Mouse (Mus musculus) CH12.LX (cell line): ENCODE measurements around the gene Prdm2. TPM values are rescaled to one million over a fixed set of nuclear protein-coding genes. Genes with fewer than 3 reads are reported as not detected.

Experiments
- DNase-seq: peaks from one replicate; pipeline ENCODE4 v3.0.0-alpha.2; 2013; ENCODE audit errors: extremely low read depth
- H3K27ac ChIP-seq: 2 replicates; pipeline ENCODE4 v1.5.1; 2012; ENCODE audit warnings: low read depth, mild to moderate bottlenecking, control low read depth, moderate library complexity; ENCODE audit not compliant: insufficient read depth
- H3K27me3 ChIP-seq: replicated peaks from 2 replicates; pipeline ENCODE3; 2012; ENCODE audit warnings: inconsistent platforms
- H3K36me3 ChIP-seq, 2 experiments: replicated peaks in 1 of 2; 2 replicates each; pipeline versions ENCODE3 to v1.6.1; 2012; ENCODE audit warnings: inconsistent platforms in 1 of 2, low read length in 1 of 2, mild to moderate bottlenecking in 1 of 2, mixed read lengths in 1 of 2, moderate library complexity in 1 of 2; ENCODE audit not compliant: control insufficient read depth in 1 of 2, insufficient read depth in 1 of 2
- H3K4me1 ChIP-seq, 2 experiments: 2 replicates each; pipeline ENCODE4 v1.6.1; 2012; ENCODE audit warnings: inconsistent platforms in 1 of 2, moderate library complexity in 1 of 2; ENCODE audit not compliant: insufficient read depth in 2 of 2, control insufficient read depth in 1 of 2
- H3K4me2 ChIP-seq: 2 replicates; pipeline ENCODE4 v1.6.1; 2012; ENCODE audit warnings: low read depth, mild to moderate bottlenecking, control low read depth; ENCODE audit not compliant: poor library complexity, insufficient read depth, severe bottlenecking
- H3K4me3 ChIP-seq, 3 experiments: fragments of 150-350 bp in 1 of 3; sonication (generic) in 1 of 3; replicated peaks in 1 of 3; 2 replicates each; pipeline versions ENCODE3 to v1.5.1; 2011 to 2012; ENCODE audit warnings: low read depth in 2 of 3, low read length in 2 of 3, mild to moderate bottlenecking in 2 of 3, moderate library complexity in 2 of 3, control low read depth in 1 of 3, improper control_type of control experiment in 1 of 3, inconsistent platforms in 1 of 3, mixed read lengths in 1 of 3; ENCODE audit not compliant: poor library complexity in 1 of 3
- H3K79me2 ChIP-seq: replicated peaks from 2 replicates; pipeline ENCODE4 v1.6.1; 2012; ENCODE audit warnings: mild to moderate bottlenecking, moderate library complexity; ENCODE audit not compliant: control insufficient read depth, poor library complexity, insufficient read depth, severe bottlenecking; ENCODE audit errors: extremely low read depth
- H3K9ac ChIP-seq: 2 replicates; pipeline ENCODE4 v1.6.1; 2012; ENCODE audit warnings: low read depth, mild to moderate bottlenecking, control low read depth, moderate library complexity; ENCODE audit not compliant: insufficient read depth
- H3K9me3 ChIP-seq: replicated peaks from 2 replicates; pipeline ENCODE3; 2012; ENCODE audit warnings: low read length, inconsistent platforms, mixed read lengths
- BHLHE40 ChIP-seq: IDR thresholded peaks from 2 replicates; pipeline ENCODE4 v1.6.1; 2011; ENCODE audit warnings: mild to moderate bottlenecking, low read depth, low read length, improper control_type of control experiment
- ELF1 ChIP-seq: IDR thresholded peaks from 2 replicates; pipeline ENCODE4 v1.6.1; 2014; ENCODE audit warnings: low read depth, mild to moderate bottlenecking, inconsistent platforms, low read length, improper control_type of control experiment
- EP300 ChIP-seq: IDR thresholded peaks from 2 replicates; pipeline ENCODE4 v1.6.1; 2011; ENCODE audit warnings: low read length, improper control_type of control experiment
- ETS1 ChIP-seq: conservative IDR thresholded peaks from 2 replicates; pipeline ENCODE4 v1.6.1; 2012; ENCODE audit warnings: low read depth, mild to moderate bottlenecking, inconsistent platforms, low read length, improper control_type of control experiment, moderate library complexity
- JUND ChIP-seq: conservative IDR thresholded peaks from 2 replicates; pipeline ENCODE4 v1.6.1; 2011; ENCODE audit warnings: low read depth, low read length, improper control_type of control experiment
- KAT2A ChIP-seq: IDR thresholded peaks from 2 replicates; pipeline ENCODE4 v1.6.1; 2012; ENCODE audit warnings: low read length, improper control_type of control experiment, inconsistent platforms; ENCODE audit not compliant: insufficient replicate concordance
- MAFK ChIP-seq: IDR thresholded peaks from 2 replicates; pipeline ENCODE4 v1.6.1; 2011; ENCODE audit warnings: low read length, improper control_type of control experiment; ENCODE audit not compliant: insufficient replicate concordance
- MXI1 ChIP-seq: IDR thresholded peaks from 2 replicates; pipeline ENCODE4 v1.6.1; 2011; ENCODE audit warnings: mild to moderate bottlenecking, low read depth, low read length, improper control_type of control experiment
- MYC ChIP-seq: IDR thresholded peaks from 2 replicates; pipeline ENCODE4 v1.6.1; 2011; ENCODE audit warnings: low read depth, mild to moderate bottlenecking, improper control_type of control experiment, low read length
- NRF1 ChIP-seq: IDR thresholded peaks from 2 replicates; pipeline ENCODE4 v1.6.1; 2014; ENCODE audit warnings: low read depth, mild to moderate bottlenecking, inconsistent platforms, low read length, improper control_type of control experiment, moderate library complexity
- PAX5 ChIP-seq: IDR thresholded peaks from 2 replicates; pipeline ENCODE4 v1.6.1; 2012; ENCODE audit warnings: low read length, inconsistent platforms, mixed read lengths
- POLR2A ChIP-seq: IDR thresholded peaks from 2 replicates; pipeline ENCODE4 v1.6.1; 2011; ENCODE audit warnings: low read depth, mild to moderate bottlenecking, improper control_type of control experiment, low read length
- RAD21 ChIP-seq: IDR thresholded peaks from 2 replicates; pipeline ENCODE4 v1.6.1; 2011; ENCODE audit warnings: low read depth, mild to moderate bottlenecking, low read length, improper control_type of control experiment, moderate library complexity
- RCOR1 ChIP-seq: conservative IDR thresholded peaks from 2 replicates; pipeline ENCODE4 v1.6.1; 2012; ENCODE audit warnings: low read depth, mild to moderate bottlenecking, inconsistent platforms, low read length, improper control_type of control experiment
- UBTF ChIP-seq: IDR thresholded peaks from 2 replicates; pipeline ENCODE4 v1.6.1; 2012; ENCODE audit warnings: low read depth, mild to moderate bottlenecking, inconsistent platforms, low read length, improper control_type of control experiment, moderate library complexity
- USF1 ChIP-seq: IDR thresholded peaks from 2 replicates; pipeline ENCODE4 v1.6.1; 2014; ENCODE audit warnings: low read depth, mild to moderate bottlenecking, inconsistent platforms, low read length, improper control_type of control experiment
- USF2 ChIP-seq: conservative IDR thresholded peaks from 2 replicates; pipeline ENCODE4 v1.6.1; 2011; ENCODE audit warnings: low read depth, low read length, improper control_type of control experiment
- ZC3H11A ChIP-seq: IDR thresholded peaks from 2 replicates; pipeline ENCODE4 v1.6.1; 2012; ENCODE audit warnings: low read depth, mild to moderate bottlenecking, inconsistent platforms, low read length, improper control_type of control experiment
- dilution Hi-C: fragments of 300-500 bp; cut with MboI; formaldehyde crosslinking; loops from 2 replicates; pipeline ENCODE4 v1.14.3; 2020; ENCODE audit warnings: low sequenced_read_pairs; ENCODE audit not compliant: extremely low pct_unique_long_range_greater_than_20kb, extremely low pct_ligation_motif_present
- in situ Hi-C: fragments of 300-500 bp; cut with MboI; formaldehyde crosslinking; loops from 3 replicates; pipeline ENCODE4 v1.14.3; 2019; ENCODE audit warnings: low sequenced_read_pairs, low pct_ligation_motif_present, low pct_unique_long_range_greater_than_20kb, mixed read lengths
- polyA plus RNA-seq: library from polyadenylated mRNA; unstranded; fragments of >175 nt; gene quantifications from 2 replicates; pipeline ENCODE4 v1.2.1, GENCODE M21; 2012; ENCODE audit warnings: low read depth; ENCODE audit not compliant: insufficient read length
- total RNA-seq, 2 experiments: library from RNA; depleted of rRNA; stranded (reverse); fragments of 300-350 nt in 1 of 2; fragments of >200 nt in 1 of 2; gene quantifications; 2 replicates each; pipeline ENCODE4 v1.2.3; 2012 to 2014

Gene Prdm2
- total and polyA plus RNA-seq, 3 experiments, result 3.8 to 16.1 (median 7.1) TPM

- Histone ChIP-seq H3K9me3 (peaks cover 6% of the 10 kb centered on the region), H3K36me3 (no peaks in the 10 kb centered on the region)
- DNase-seq, result no peak
- TF ChIP-seq NRF1 (no peak), UBTF (no peak), ETS1 (no peak), JUND (no peak), KAT2A (no peak), MAFK (no peak), USF2 (no peak), EP300 (no peak), PAX5 (no peak), RAD21 (no peak), ZC3H11A (no peak), MXI1 (no peak), BHLHE40 (no peak), RCOR1 (no peak), POLR2A (no peak), ELF1 (no peak)
- TF ChIP-seq, all 38 proteins: peak for 0
- H3K79me2 ChIP-seq, result no peaks in the 10 kb centered on the region
- in situ Hi-C loops (no loop called here), dilution Hi-C loops (no loop called here)
- H3K27me3 ChIP-seq, result peaks cover 11% of the 10 kb centered on the region
- H3K4me2 ChIP-seq, result no peak overlapping the region
- H3K9ac ChIP-seq, result no peak overlapping the region
- no peaks in the 10 kb centered on the region for H3K4me1 ChIP-seq
- no peak overlapping the region for H3K4me3 ChIP-seq
- H3K27ac ChIP-seq, result no peak overlapping the region
Measured at GRCm38 (mm10) chr4:143257971-143258370, 45.2 kb upstream of the Prdm2 start.

GRCm38 (mm10) chr4:143255541-143255940 lies 42.7 kb upstream of the Prdm2 start:
- no peak overlapping the region for H3K27ac ChIP-seq
- TF ChIP-seq RCOR1 (no peak), USF1 (no peak), MYC (no peak)
- in situ Hi-C loops (no loop called here), dilution Hi-C loops (no loop called here)
- H3K79me2 ChIP-seq, result no peaks in the 10 kb centered on the region
- no peaks in the 10 kb centered on the region for H3K4me1 ChIP-seq
- no peak overlapping the region for H3K4me2 ChIP-seq
- no peak for DNase-seq
- no peaks in the 10 kb centered on the region for H3K36me3 ChIP-seq
- H3K9ac ChIP-seq, result no peak overlapping the region
- no peak overlapping the region for H3K4me3 ChIP-seq
- H3K9me3 ChIP-seq, result peaks cover 8% of the 10 kb centered on the region
- peaks cover 13% of the 10 kb centered on the region for H3K27me3 ChIP-seq
